Mouse (Mus musculus) layer of hippocampus, adult 2 months (tissue): Measurements from ENCODE around the gene Clptm1l. TPM values are rescaled to one million over a fixed set of nuclear protein-coding genes. Genes with fewer than 3 reads are reported as not detected.

ENCODE experiments used
- DNase-seq, 2 experiments: peaks; one replicate each; pipeline ENCODE4 v3.0.0; 2022; ENCODE audit warnings: low spot score in 2 of 2
- H3K27ac ChIP-seq: fragments of 200-600 bp; 2 replicates; pipeline ENCODE4 v1.8.1; 2022
- H3K4me3 ChIP-seq: fragments of 200-600 bp; 2 replicates; pipeline ENCODE4 v1.8.1; 2022; ENCODE audit warnings: mild to moderate bottlenecking
- CTCF ChIP-seq: fragments of 200-600 bp; conservative IDR thresholded peaks from 2 replicates; pipeline ENCODE4 v1.8.1; 2022; ENCODE audit warnings: antibody characterized with exemption, mild to moderate bottlenecking, moderate library complexity
- total RNA-seq, 2 experiments: library from RNA; stranded (reverse); gene quantifications; 2 replicates each; pipeline ENCODE4 v1.2.3; 2021

Clptm1l gene
- total RNA-seq, 2 experiments from 2014 or later = 124 to 131 TPM

GRCm38 (mm10) chr13:73626745-73627549 is 23.1 kb downstream of the Clptm1l start, which contains the start of gene Tert:
Gene Tert, plus strand, starts transcription at chr13:73626911.
- Histone ChIP-seq H3K4me3 (peak within 1 kb of the TSS; percentile 69), H3K27ac (peak within 1 kb of the TSS; percentile 36; the same call in 1 of the 2 replicates)
- TF ChIP-seq CTCF = peak; percentile 70; the same call in 1 of the 2 replicates
- DNase-seq = peak; percentile 21 to 39

DNA sequence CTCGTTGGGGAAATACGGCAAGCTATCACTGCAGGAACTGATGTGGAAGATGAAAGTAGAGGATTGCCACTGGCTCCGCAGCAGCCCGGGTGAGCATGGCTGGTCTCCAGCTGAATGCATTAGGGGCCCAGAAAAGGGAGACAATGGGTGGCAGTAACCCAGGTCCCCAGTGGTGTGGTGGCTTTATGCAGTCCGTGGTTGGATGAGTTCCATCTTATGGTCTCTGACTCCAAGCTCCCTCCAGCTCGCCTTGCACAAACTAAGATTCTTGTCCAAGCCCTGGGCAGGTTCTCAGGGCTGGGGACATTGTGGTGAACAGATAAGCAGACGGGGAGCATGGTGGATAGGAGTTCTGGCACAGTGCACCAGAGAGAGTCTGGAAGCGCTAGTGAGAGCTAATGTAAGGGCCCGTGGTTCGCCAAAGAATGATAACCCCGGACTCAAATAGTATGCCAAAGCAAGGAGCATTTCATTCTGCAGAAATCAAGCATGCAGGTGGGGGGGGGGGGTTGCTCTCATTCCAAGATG is 24.8 kb downstream of the Clptm1l start:
- no peak for DNase-seq
- no peak for TF ChIP-seq CTCF

GRCm38 (mm10) chr13:73631837-73632236 is 28.0 kb downstream of the Clptm1l start:
- Histone ChIP-seq H3K4me3 (no peak overlapping the region), H3K27ac (no peak overlapping the region)
- peak; percentile 61 for TF ChIP-seq CTCF
- DNase-seq = no peak

More for the DNA sequence above, 24.8 kb downstream of the Clptm1l start:
- Histone ChIP-seq H3K4me3 (no peak overlapping the region), H3K27ac (no peak overlapping the region)

- no peak overlapping the region for H3K27ac ChIP-seq
- DNase-seq = no peak
- no peak for TF ChIP-seq CTCF
- H3K4me3 ChIP-seq = no peak overlapping the region
These were observed 34.0 kb downstream of the Clptm1l start for GRCm38 (mm10) chr13:73637826-73638225.

- no peak for TF ChIP-seq CTCF
- H3K4me3 ChIP-seq = no peak overlapping the region
- H3K27ac ChIP-seq = no peak overlapping the region
- DNase-seq = no peak
These were observed 37.5 kb downstream of the Clptm1l start for GRCm38 (mm10) chr13:73641296-73641695.

GRCm38 (mm10) chr13:73646397-73647087 is 42.7 kb downstream of the Clptm1l start:
- Histone ChIP-seq H3K27ac (no peak overlapping the region), H3K4me3 (no peak overlapping the region)
- TF ChIP-seq CTCF = peak; percentile 88
- DNase-seq = peak; percentile 44 to 68

- DNase-seq = no peak
- TF ChIP-seq CTCF = no peak
- H3K27ac ChIP-seq = no peak overlapping the region
- H3K4me3 ChIP-seq = no peak overlapping the region
These were observed 49.5 kb downstream of the Clptm1l start for GRCm38 (mm10) chr13:73653266-73653665.

GRCm38 (mm10) chr13:73654976-73655375 is 51.2 kb downstream of the Clptm1l start:
- no peak overlapping the region for H3K27ac ChIP-seq
- H3K4me3 ChIP-seq = no peak overlapping the region
- DNase-seq = no peak
- no peak for TF ChIP-seq CTCF

DNA sequence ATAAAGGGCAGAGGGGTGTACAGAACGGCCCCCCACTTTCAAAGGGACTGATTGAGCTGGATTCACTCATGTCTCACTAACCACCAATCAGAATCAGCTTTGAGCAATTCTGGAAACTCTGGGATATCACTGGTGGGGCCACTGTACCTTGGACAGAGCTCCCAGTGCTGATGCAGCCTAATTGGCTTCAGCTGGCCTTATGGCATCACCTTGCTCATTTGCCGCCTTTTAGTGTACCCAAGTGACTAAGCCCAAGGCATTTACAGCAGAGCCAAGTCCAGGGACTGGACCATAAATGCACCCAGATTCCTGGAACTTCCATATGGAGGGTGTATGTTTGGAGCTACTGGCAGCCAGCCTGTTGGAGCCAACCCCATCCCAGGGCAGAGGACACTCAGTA is 55.1 kb downstream of the Clptm1l start:
- TF ChIP-seq CTCF = no peak
- H3K27ac ChIP-seq = no peak overlapping the region
- no peak overlapping the region for H3K4me3 ChIP-seq
- DNase-seq = no peak

DNA sequence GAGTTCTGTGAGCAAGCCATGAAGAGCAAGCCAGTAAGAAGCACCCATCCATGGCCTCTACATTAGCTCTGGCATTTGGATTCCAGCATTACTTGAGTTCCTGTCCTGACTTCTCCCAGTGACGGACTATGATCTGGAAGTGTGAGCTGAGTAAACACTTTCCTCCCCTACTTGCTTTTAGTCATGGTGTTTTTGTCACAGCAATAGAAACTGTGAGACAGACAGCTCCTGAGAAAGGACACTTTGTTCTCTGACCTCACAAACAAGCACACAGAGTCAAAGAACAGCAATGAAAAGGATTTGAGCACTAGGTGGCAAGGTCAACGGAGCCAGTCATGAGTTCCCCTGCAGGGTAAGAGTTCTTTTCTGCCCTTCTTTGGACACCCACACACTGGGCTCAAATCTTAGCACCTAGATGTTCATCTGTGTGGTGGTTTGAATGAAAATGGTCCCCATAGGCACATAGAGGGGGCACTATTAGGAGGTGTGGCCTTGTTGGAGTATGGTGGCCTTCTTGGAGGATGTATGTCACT is 56.4 kb downstream of the Clptm1l start:
- H3K27ac ChIP-seq = no peak overlapping the region
- no peak for TF ChIP-seq CTCF
- H3K4me3 ChIP-seq = no peak overlapping the region
- DNase-seq = no peak

Other genes with a start within 250 kb of the Clptm1l start
- 10 to 100 TPM; 36.6 to 39.5 TPM for gene Lpcat1, start 136.8 kb upstream of the Clptm1l start, total RNA-seq
- gene Slc6a3, start 67.3 kb upstream of the Clptm1l start, total RNA-seq = under 1 TPM in 1 of 2 experiments, not detected in 1; 0.20 TPM
- 1 to 10 TPM; 3.6 to 5.0 TPM for gene Tert, start 22.9 kb downstream of the Clptm1l start, total RNA-seq
- not detected for gene Slc6a18, start 74.0 kb downstream of the Clptm1l start, total RNA-seq
- gene Slc6a19, start 100.9 kb downstream of the Clptm1l start, total RNA-seq = not detected
- 1 to 10 TPM; 7.0 to 8.7 TPM for gene Slc12a7, start 129.1 kb downstream of the Clptm1l start, total RNA-seq
- gene Nkd2, start 243.6 kb downstream of the Clptm1l start, total RNA-seq = 1 to 10 TPM; 6.2 to 8.9 TPM